Mouse (Mus musculus) liver, postnatal 0 days (tissue): Measurements from ENCODE around the gene C3.

Experiments
- CTCF ChIP-seq: sonication (generic); IDR thresholded peaks from 2 replicates; pipeline ENCODE4 v1.5.1; 2016; ENCODE audit warnings: antibody characterized with exemption, low read depth
- EP300 ChIP-seq: IDR thresholded peaks from 2 replicates; pipeline ENCODE4 v1.6.1; 2016; ENCODE audit warnings: antibody characterized with exemption, low read depth, mild to moderate bottlenecking

DNA sequence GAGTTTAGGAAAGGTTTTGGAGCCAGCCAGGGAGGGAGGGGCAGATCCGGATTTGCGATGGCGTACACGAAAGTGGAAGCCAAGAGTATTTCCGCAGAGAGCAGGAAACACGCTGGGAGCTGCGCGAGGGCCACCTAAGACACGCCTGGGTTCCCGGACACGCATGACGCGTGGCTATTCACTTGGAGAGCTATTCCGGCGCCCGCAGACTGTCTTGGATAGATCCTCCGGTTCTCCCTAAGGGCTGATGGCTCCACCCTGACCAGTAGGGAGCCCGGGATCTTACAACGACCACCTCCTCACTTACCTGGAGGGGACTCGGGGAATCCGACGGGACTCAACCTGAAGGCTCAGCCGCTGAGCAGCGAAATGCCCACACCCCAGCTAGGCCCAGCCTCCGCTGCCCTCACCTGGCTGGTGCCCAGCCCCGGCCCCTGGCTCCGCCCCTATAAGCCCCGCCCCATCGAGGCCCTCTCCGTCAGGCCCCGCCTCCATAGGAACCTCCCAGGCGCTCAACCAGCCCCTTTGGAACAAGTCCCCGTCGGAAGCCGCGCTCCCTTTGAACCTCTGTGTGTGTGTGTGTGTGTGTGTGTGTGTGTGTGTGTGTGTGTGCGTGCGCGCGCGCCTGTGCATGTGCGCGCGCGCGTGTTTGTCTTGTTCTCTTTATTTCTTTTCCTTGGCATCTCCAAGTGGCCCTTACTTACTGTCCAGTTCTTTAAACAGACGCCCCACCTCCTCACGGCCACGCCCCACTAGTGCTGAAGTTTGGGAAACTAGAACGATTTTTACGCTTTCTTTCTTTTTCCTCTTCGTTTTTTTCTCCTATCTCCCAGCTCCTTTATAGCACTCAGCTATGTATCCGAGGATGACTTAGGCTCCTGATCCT is 47.4 kb upstream of the C3 start:
- no peak for TF ChIP-seq CTCF
- TF ChIP-seq EP300 = no peak
